ENCODE assay signal across 8 mouse cellular contexts in the genomic region with DNA sequence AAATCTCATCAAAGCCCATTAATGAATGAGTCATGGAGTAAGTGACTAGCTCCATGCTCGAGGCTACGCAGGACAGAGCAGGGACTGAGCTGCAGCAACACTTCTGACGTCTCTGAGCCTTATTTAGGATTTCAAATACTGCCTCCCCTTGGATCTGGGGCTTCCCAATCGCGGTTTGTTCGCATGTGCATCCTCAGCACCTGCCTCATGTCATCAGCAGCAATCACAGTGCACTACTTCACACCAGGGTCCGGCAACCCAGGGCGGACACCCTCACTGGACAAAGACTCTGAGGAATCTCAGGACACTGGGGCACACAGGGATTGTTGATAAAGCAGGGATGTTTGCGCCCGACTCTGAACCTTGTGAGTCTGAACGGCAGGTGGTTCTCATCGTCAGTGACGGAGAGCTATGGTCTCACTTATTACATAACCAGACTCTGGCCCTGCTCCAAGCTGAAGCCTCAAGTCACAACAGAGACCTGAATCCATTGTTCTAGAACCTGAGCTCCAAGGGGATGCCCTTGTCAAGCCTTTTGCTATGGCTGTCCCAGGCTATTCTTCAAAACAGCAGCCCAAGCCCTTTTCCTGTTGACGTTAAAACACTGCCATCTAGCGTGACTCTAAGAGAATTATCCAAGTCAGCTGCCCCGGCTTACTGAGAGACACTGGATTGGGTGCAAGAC.
DNase-seq lines count a peak whose midpoint lies in the region; ATAC-seq lines count a peak whose summit lies in the region.

No protein-coding gene starts in this region.

- H3K27me3 ChIP-seq in intestine, embryonic 16.5 days (replicated peaks; ENCODE audit: control insufficient read depth, insufficient read depth, low read length): no peaks in the 10 kb centered on the region; the same call in 1 of the 2 replicates
- H3K27me3 ChIP-seq in midbrain, embryonic 14.5 days (ENCODE audit: control insufficient read depth, insufficient read depth, low read length): no peaks in the 10 kb centered on the region
- H3K27me3 ChIP-seq in stomach, embryonic 15.5 days (replicated peaks): no peaks in the 10 kb centered on the region

- no peaks in the 10 kb centered on the region for H3K9me3 ChIP-seq in intestine, embryonic 16.5 days (ENCODE audit: control insufficient read depth, low read length)
- no peaks in the 10 kb centered on the region for H3K9me3 ChIP-seq in midbrain, embryonic 14.5 days (ENCODE audit: control insufficient read depth, low read length)
- no peaks in the 10 kb centered on the region for H3K9me3 ChIP-seq in stomach, embryonic 15.5 days

- no peak overlapping the region for H3K4me2 ChIP-seq in intestine, embryonic 16.5 days (ENCODE audit: low read depth, low read length)
- peak overlapping the region; percentile 34 for H3K4me2 ChIP-seq in midbrain, embryonic 14.5 days (ENCODE audit: low read length)
- 0 out of 2 replicates have a peak overlapping the region, but pooled peaks have one; percentile 14 for H3K4me2 ChIP-seq in stomach, embryonic 15.5 days

- DNase-seq in spleen, postnatal 36 days (ENCODE audit: low spot score in 2 of 2): peak; percentile 4 to 7
- no peak for DNase-seq in spleen, postnatal 14 days (ENCODE audit: low spot score in 2 of 2)
- peak; percentile 92 for DNase-seq in embryo, embryonic 10.5 days (ENCODE audit: low spot score)
- peak; percentile 12 to 20 for DNase-seq in gastrocnemius, postnatal 36 days
- peak; percentile 47 to 56 for DNase-seq in left cerebral cortex, adult 8-10 months (ENCODE audit: low spot score in 2 of 2)
- DNase-seq in midbrain, embryonic 14.5 days: peak; percentile 94

- H3K9ac ChIP-seq in intestine, embryonic 16.5 days (ENCODE audit: low read depth, low read length): no peak overlapping the region
- peak overlapping the region; percentile 29; the same call in 1 of the 2 replicates for H3K9ac ChIP-seq in midbrain, embryonic 14.5 days (replicated peaks; ENCODE audit: low read length)
- H3K9ac ChIP-seq in stomach, embryonic 15.5 days: no peak overlapping the region

- H3K4me1 ChIP-seq in intestine, embryonic 16.5 days (ENCODE audit: control insufficient read depth, insufficient read depth, low read length): no peaks in the 10 kb centered on the region
- H3K4me1 ChIP-seq in midbrain, embryonic 14.5 days (ENCODE audit: control insufficient read depth, insufficient read depth, low read length): 0 out of 2 replicates have a peak, but pooled peaks cover 4% of the 10 kb centered on the region
- peaks cover 5% of the 10 kb centered on the region; the same call in 1 of the 2 replicates for H3K4me1 ChIP-seq in stomach, embryonic 15.5 days

- H3K36me3 ChIP-seq in intestine, embryonic 16.5 days (ENCODE audit: control insufficient read depth, insufficient read depth, low read length): no peaks in the 10 kb centered on the region
- no peaks in the 10 kb centered on the region for H3K36me3 ChIP-seq in midbrain, embryonic 14.5 days (ENCODE audit: control insufficient read depth, insufficient read depth, low read length)
- no peaks in the 10 kb centered on the region for H3K36me3 ChIP-seq in stomach, embryonic 15.5 days

- intact Hi-C loops in gastrocnemius, postnatal 36 days (cut with DNase I): loop anchor here (2.0 to 10.0 kb wide), 3 partner anchors 192 to 978 kb away; no protein-coding TSS in a partner anchor

- no peak overlapping the region for H3K4me3 ChIP-seq in intestine, embryonic 16.5 days (ENCODE audit: low read length)
- H3K4me3 ChIP-seq in midbrain, embryonic 14.5 days (replicated peaks; ENCODE audit: low read depth, low read length): no peak overlapping the region
- no peak overlapping the region for H3K4me3 ChIP-seq in stomach, embryonic 15.5 days (replicated peaks)

- peak; percentile 48; the same call in 1 of the 2 replicates for ATAC-seq in intestine, embryonic 16.5 days
- ATAC-seq in midbrain, embryonic 14.5 days (ENCODE audit: low FRiP score, low TSS enrichment): peak; percentile 87
- peak; percentile 56 for ATAC-seq in stomach, embryonic 15.5 days (ENCODE audit: insufficient read depth, low FRiP score, low read depth)

- 31% methylated on average over 16 of the region's 16 CpGs for WGBS in intestine, embryonic 16.5 days
- 29% methylated on average over 16 of the region's 16 CpGs for WGBS in midbrain, embryonic 14.5 days
- 26% methylated on average over 16 of the region's 16 CpGs for WGBS in stomach, embryonic 15.5 days

- H3K27ac ChIP-seq in intestine, embryonic 16.5 days (ENCODE audit: low read length): no peak overlapping the region
- no peak overlapping the region for H3K27ac ChIP-seq in midbrain, embryonic 14.5 days (replicated peaks; ENCODE audit: low read depth, low read length)
- H3K27ac ChIP-seq in stomach, embryonic 15.5 days: no peak overlapping the region

Comparison
In these comparisons a context has a peak if more than half of its experiments do, and no peak if none do; other contexts are left out.
1. DNase-seq: peak in spleen, postnatal 36 days (2 of 2), embryo, embryonic 10.5 days (single experiment), gastrocnemius, postnatal 36 days (2 of 2), left cerebral cortex, adult 8-10 months (2 of 2) and midbrain, embryonic 14.5 days (single experiment); none in spleen, postnatal 14 days (0 of 2).
2. Peak in every context shown above with its lines, with median percentiles within 50 percentile points of each other: ATAC-seq.